Mouse (Mus musculus): ENCODE data around the gene Fxn.

- peak; percentile 85 for TF ChIP-seq CTCF (IDR thresholded peaks at IDR 0.05)
- peak; percentile 51 for TF ChIP-seq EP300 (IDR thresholded peaks at IDR 0.05)
These were observed 55.7 kb downstream of the Fxn start, which contains the start of gene Tjp2 for GRCm38 (mm10) chr19:24224500-24225304.
